Mouse (Mus musculus) brain, embryonic 14.5 days (tissue): Measurements from ENCODE around the gene Nid2. TPM values are rescaled to one million over a fixed set of nuclear protein-coding genes. Genes with fewer than 3 reads are reported as not detected.

Source experiments
- DNase-seq: peaks from one replicate; pipeline ENCODE4 v3.0.0-alpha.2; 2011; ENCODE audit warnings: low read depth
- CTCF ChIP-seq: fragments of 200-500 bp; IDR thresholded peaks from 2 replicates; pipeline ENCODE4 v1.5.1; 2012; ENCODE audit warnings: inconsistent platforms, mild to moderate bottlenecking, moderate library complexity, borderline replicate concordance; ENCODE audit not compliant: insufficient read depth, insufficient read length; ENCODE audit errors: extremely low read depth
- POLR2A ChIP-seq: fragments of 200-500 bp; IDR thresholded peaks from 2 replicates; pipeline ENCODE4 v1.6.1; 2012; ENCODE audit warnings: mild to moderate bottlenecking, inconsistent platforms, borderline replicate concordance; ENCODE audit not compliant: poor library complexity, insufficient read depth, insufficient read length, severe bottlenecking; ENCODE audit errors: extremely low read depth
- polyA plus RNA-seq: library from polyadenylated mRNA; depleted of rRNA; stranded (reverse); fragments of >200 nt; gene quantifications from 2 replicates; pipeline ENCODE4 v1.2.3, GENCODE M21; 2012

The Nid2 gene
- polyA plus RNA-seq, 1 experiment: 33.2 TPM

DNA sequence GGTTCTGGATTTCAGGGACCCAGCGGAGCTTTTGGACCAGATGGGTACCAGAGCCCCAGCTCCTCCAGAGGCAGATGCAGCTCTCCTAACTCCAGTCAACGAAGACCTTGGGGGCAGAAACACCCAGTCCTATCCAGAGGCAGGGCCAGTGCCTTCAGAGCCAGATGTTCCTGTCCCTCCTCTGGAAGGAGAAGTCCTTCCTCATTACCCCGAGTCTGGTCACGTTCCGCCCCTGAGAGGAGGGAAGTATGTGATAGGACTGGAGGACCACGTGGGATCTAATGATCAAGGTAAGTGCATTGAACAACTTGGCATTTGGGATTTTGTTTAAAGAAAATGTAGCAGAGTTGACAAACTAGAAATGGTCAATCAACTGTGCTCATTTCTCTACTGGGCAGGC lies 17.6 kb downstream of the Nid2 start:
- TF ChIP-seq POLR2A (no peak), CTCF (no peak)
- DNase-seq: no peak

DNA sequence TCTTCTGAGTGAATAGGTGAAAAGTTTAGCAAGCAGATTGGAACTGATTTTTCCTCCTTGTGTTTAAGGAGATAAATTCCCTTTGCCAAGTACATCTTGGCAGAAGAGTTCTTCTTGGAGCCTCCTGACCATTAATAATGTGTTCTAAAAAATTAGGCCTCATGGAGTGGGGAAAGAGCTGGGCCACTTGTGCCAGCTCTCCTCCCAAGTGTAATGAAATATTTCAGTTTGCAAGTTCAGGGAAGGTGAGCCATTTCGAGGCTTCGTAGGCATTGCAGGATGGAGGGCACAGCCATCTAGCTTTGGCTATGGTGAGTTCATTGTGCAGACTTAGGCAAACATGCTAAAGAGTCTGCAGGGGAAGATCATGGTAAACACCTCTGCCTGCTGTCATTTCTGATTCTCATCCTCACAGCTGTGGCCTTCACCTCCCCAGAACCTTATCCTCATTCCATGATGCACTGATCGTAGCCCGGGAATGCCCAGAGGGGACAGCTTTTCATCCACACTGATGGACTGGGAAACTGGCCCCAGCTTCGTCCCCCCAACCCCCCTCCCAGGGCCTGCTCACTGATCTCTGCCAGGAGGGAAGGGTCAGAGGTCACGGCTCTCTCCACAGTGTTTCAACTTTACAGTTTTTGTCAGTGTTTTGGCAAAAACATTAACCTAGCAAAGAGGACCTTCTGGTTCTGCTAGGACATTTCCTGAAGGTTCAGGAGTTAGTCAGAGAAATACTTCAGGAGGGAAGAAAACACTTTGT lies 18.6 kb downstream of the Nid2 start:
- no peak for DNase-seq
- no peak for TF ChIP-seq POLR2A
- no peak for TF ChIP-seq CTCF

GRCm38 (mm10) chr14:19771173-19771572 lies 20.1 kb downstream of the Nid2 start:
- DNase-seq: no peak
- TF ChIP-seq POLR2A (no peak), CTCF (no peak)

DNA sequence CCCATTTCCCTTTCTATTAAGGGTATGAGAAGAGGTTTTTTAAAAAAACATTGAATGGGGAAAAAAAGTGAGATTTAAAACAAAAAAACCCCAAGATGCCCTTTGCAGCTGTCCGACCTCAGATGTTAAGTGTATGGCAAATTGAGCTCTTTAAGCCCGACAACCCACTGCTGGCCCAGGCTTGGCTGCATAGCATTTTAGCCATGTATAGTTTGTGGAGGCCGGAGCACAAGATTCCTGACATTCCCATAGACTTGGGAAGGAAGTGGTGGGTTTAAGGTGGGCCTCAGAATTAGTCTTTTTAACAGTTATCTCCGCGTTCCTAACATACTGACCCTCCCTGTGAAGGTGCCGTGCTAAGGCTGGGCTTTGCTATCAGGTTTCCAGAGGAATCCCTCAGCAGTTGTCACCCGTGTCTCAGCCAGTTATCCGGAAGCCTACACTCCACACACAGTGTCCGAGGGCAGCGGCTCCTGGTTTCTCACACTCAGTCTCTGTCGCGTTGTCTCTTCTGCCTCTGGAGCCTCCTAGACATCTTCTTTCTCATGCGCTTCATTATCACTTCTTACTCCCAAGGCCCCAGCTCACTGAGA lies 23.1 kb downstream of the Nid2 start:
- DNase-seq: no peak
- TF ChIP-seq CTCF (no peak), POLR2A (no peak)

DNA sequence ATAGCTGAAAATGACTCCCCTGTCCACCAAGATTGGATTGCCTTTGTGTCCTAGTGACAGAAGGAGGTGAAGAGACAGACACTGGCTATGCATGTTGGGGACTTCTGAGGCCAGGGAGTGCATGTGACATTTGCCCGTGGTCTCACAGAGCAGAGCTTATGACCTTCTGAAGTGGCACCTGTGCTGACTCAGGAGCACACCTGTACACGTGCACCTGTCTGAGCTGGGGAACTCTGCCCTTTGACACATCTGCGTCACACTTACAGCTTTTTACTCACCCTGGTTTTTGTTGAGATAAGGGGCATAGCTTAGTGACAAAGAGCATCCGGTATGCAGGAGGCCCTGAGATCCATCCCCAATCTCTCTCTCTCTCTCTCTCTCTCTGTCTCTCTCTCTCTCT lies 24.4 kb downstream of the Nid2 start:
- TF ChIP-seq POLR2A (no peak), CTCF (no peak)
- no peak for DNase-seq

GRCm38 (mm10) chr14:19776179-19776578 lies 25.1 kb downstream of the Nid2 start:
- no peak for DNase-seq
- TF ChIP-seq POLR2A (no peak), CTCF (no peak)

DNA sequence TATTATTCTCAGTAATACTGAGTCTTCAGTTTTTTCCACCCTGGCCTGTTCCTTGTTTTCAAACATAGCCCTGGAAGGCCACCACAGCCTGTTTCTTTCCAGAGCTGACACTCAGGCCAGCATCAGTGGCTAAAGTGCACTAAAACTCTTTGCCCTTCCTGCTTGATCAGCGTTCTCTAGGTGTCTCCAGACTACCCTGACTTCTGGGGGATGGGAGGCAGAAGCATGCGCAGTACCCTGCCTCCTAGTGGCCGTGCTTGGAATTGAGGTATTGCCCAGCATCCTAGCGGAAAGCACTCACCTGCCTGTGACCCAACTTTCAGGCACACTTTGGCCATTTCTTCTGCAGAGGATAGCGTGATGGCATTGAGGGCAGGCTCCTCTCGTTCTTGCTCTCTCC lies 25.8 kb downstream of the Nid2 start:
- TF ChIP-seq POLR2A (no peak), CTCF (peak; percentile 64; the same call in 1 of the 2 replicates)
- no peak for DNase-seq

GRCm38 (mm10) chr14:19777365-19777764 lies 26.3 kb downstream of the Nid2 start:
- no peak for DNase-seq
- TF ChIP-seq POLR2A (no peak), CTCF (no peak)

GRCm38 (mm10) chr14:19777945-19778344 lies 26.9 kb downstream of the Nid2 start:
- DNase-seq: no peak
- TF ChIP-seq CTCF (no peak), POLR2A (no peak)

GRCm38 (mm10) chr14:19785797-19786588 lies 34.9 kb downstream of the Nid2 start:
- TF ChIP-seq POLR2A: no peak
- TF ChIP-seq CTCF: no peak
- DNase-seq: no peak

GRCm38 (mm10) chr14:19788443-19788842 lies 37.4 kb downstream of the Nid2 start:
- DNase-seq: no peak
- no peak for TF ChIP-seq POLR2A
- TF ChIP-seq CTCF: no peak

- no peak for TF ChIP-seq CTCF
- no peak for TF ChIP-seq POLR2A
- DNase-seq: no peak
These were observed 43.8 kb downstream of the Nid2 start for GRCm38 (mm10) chr14:19794881-19795280.
